Mouse (Mus musculus) ES-Bruce4 (cell line): Measurements from ENCODE around the gene Sorcs2. TPM values are rescaled to one million over a fixed set of nuclear protein-coding genes. Genes with fewer than 3 reads are reported as not detected.
A peak's percentile ranks its signal among the peaks of the same experiment; 100 is the strongest.

Experiments
- H3K27ac ChIP-seq: 2 replicates; pipeline ENCODE4 v1.5.1; 2012; ENCODE audit warnings: low read length, inconsistent platforms; ENCODE audit not compliant: insufficient read depth
- H3K27me3 ChIP-seq: 2 replicates; pipeline ENCODE4 v1.6.1; 2012; ENCODE audit warnings: mild to moderate bottlenecking, low read length, inconsistent platforms; ENCODE audit not compliant: control insufficient read depth, poor library complexity, insufficient read depth, severe bottlenecking
- H3K36me3 ChIP-seq: 2 replicates; pipeline ENCODE4 v1.6.1; 2012; ENCODE audit warnings: inconsistent platforms, mild to moderate bottlenecking, low read length, moderate library complexity; ENCODE audit not compliant: control insufficient read depth, poor library complexity, insufficient read depth, severe bottlenecking
- H3K4me1 ChIP-seq: one replicate; pipeline ENCODE4 v1.8.1; 2011; ENCODE audit warnings: low read length; ENCODE audit not compliant: control insufficient read depth, insufficient read depth
- H3K4me3 ChIP-seq: 2 replicates; pipeline ENCODE4 v1.5.1; 2011; ENCODE audit warnings: low read depth, mild to moderate bottlenecking, low read length
- H3K9ac ChIP-seq: 2 replicates; pipeline ENCODE4 v1.6.1; 2012; ENCODE audit warnings: low read depth, mild to moderate bottlenecking, inconsistent platforms; ENCODE audit not compliant: poor library complexity, severe bottlenecking
- H3K9me3 ChIP-seq: replicated peaks from 2 replicates; pipeline ENCODE4 v1.6.1; 2012; ENCODE audit warnings: mild to moderate bottlenecking, low read length, inconsistent platforms; ENCODE audit not compliant: control insufficient read depth, poor library complexity, insufficient read depth, severe bottlenecking
- CTCF ChIP-seq: IDR thresholded peaks from one replicate; pipeline ENCODE4 v1.8.1; 2011; ENCODE audit warnings: low read depth, low read length
- EP300 ChIP-seq: IDR thresholded peaks from 2 replicates; pipeline ENCODE4 v1.6.1; 2011; ENCODE audit warnings: low read depth, low read length; ENCODE audit not compliant: insufficient read depth
- POLR2A ChIP-seq: IDR thresholded peaks from one replicate; pipeline ENCODE4 v1.8.1; 2011; ENCODE audit warnings: low read length; ENCODE audit not compliant: insufficient read depth
- polyA plus RNA-seq: library from polyadenylated mRNA; stranded (reverse); fragments of >200 nt; gene quantifications from 2 replicates; pipeline ENCODE4 v1.2.4, GENCODE M21; 2011; ENCODE audit warnings: low read depth; ENCODE audit not compliant: missing spikeins, insufficient read depth, insufficient read length

Gene Sorcs2
- polyA plus RNA-seq, 1 experiment = 1.2 TPM

DNA sequence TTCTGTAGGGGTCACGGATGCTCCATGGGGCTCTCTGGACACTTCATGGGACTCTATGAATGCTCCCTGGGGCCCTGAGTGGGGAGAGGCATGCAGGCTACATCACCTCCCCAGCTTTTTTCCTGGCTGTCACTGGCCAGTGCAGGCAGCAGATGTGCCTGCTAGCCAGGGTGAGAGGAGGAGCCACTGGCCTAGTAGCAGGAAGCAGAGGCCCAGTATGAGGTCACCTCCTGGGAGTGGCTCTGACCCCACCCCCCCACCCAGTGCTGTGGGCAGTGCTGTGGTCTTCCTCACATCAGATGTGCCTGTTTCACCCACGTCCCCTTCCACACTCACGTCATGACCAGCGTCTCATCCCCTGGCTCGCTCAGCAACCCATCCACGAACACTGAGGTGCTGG is 356.2 kb downstream of the Sorcs2 start:
- Histone ChIP-seq H3K36me3 (no peaks in the 10 kb centered on the region), H3K4me1 (no peaks in the 10 kb centered on the region), H3K27ac (no peak overlapping the region), H3K9me3 (no peaks in the 10 kb centered on the region), H3K9ac (no peak overlapping the region), H3K27me3 (no peaks in the 10 kb centered on the region), H3K4me3 (no peak overlapping the region)
- no peak for TF ChIP-seq EP300
- TF ChIP-seq CTCF = no peak
- TF ChIP-seq POLR2A = no peak

GRCm38 (mm10) chr5:36041236-36041562 is 356.7 kb downstream of the Sorcs2 start:
- H3K9ac ChIP-seq = no peak overlapping the region
- H3K27ac ChIP-seq = no peak overlapping the region
- no peak overlapping the region for H3K4me3 ChIP-seq
- H3K9me3 ChIP-seq = no peaks in the 10 kb centered on the region
- TF ChIP-seq EP300 (no peak), CTCF (no peak), POLR2A (no peak)
- no peaks in the 10 kb centered on the region for H3K36me3 ChIP-seq
- H3K27me3 ChIP-seq = no peaks in the 10 kb centered on the region
- no peaks in the 10 kb centered on the region for H3K4me1 ChIP-seq

DNA sequence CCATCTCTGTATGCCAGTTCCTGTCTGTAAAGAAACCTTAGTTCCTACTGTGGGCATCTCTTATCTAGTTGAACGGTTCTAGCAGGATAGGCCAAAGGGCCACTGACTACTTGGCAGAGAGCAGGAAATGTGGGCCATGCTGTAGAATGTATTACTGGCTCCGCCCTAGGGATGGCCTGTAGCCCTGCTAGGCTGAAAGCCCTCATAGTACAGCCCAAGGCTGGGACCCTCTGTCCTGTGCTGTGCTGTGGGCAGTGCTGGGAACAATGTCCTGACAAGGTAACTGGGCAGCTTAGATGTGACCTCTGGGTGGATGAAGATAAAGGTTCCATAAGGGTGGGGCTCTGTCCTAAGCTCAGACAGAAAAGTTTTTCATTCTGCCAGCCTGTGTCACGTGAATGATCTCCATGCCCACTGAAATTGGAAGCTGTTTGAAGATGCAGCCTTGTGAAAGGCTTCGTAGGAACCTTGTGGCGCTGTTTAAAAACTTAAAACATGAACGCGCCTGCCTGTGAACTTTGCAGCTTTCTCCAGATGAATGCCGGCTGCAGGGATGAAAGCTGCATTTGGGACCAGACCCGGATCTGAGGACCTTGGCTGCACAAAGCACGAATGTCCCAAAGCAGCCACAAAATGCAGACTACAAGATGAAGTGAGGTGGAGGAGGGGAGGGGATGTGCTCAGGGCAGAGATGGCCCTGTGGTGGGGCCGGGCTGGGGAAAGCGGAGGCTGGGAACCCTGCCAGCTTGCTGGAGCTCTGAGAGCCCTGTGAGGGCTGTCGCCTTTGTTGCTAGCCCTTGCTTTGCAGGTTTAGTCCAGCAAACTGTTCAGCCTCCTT is 357.3 kb downstream of the Sorcs2 start:
- Histone ChIP-seq H3K27me3 (no peaks in the 10 kb centered on the region), H3K36me3 (no peaks in the 10 kb centered on the region), H3K9ac (no peak overlapping the region), H3K4me1 (no peaks in the 10 kb centered on the region), H3K4me3 (no peak overlapping the region), H3K9me3 (no peaks in the 10 kb centered on the region), H3K27ac (no peak overlapping the region)
- TF ChIP-seq CTCF = no peak
- TF ChIP-seq EP300 = no peak

DNA sequence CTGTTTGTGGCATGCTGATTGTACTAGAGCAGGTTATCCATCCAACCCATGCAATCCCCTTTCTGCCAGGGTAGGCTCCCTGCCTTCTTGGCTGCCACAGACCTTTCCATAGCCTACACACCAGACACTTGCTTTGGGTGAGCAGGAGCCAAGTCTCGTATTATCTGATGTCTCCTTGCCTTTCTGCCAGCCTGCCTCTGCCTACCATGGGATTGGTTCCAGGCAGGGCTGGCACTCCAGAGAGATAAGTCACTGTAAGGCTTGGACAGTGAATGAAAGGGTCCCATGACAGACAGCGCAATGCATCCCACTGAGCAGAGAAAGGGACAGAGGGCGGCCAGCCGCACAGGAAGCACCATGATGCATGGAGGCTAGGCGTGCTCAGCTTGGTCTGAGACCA is 358.3 kb downstream of the Sorcs2 start:
- no peak overlapping the region for H3K4me3 ChIP-seq
- no peak for TF ChIP-seq POLR2A
- no peak for TF ChIP-seq CTCF
- TF ChIP-seq EP300 = no peak
- no peak overlapping the region for H3K27ac ChIP-seq
- H3K27me3 ChIP-seq = no peaks in the 10 kb centered on the region
- no peak overlapping the region for H3K9ac ChIP-seq
- no peaks in the 10 kb centered on the region for H3K4me1 ChIP-seq
- H3K36me3 ChIP-seq = no peaks in the 10 kb centered on the region
- no peaks in the 10 kb centered on the region for H3K9me3 ChIP-seq

GRCm38 (mm10) chr5:36033531-36034426 is 364.2 kb downstream of the Sorcs2 start:
- Histone ChIP-seq H3K27ac (no peak overlapping the region), H3K36me3 (no peaks in the 10 kb centered on the region), H3K4me3 (no peak overlapping the region), H3K9me3 (no peaks in the 10 kb centered on the region), H3K27me3 (no peaks in the 10 kb centered on the region), H3K9ac (no peak overlapping the region), H3K4me1 (no peaks in the 10 kb centered on the region)
- peak; percentile 59 for TF ChIP-seq CTCF
- TF ChIP-seq POLR2A = no peak
- no peak for TF ChIP-seq EP300

DNA sequence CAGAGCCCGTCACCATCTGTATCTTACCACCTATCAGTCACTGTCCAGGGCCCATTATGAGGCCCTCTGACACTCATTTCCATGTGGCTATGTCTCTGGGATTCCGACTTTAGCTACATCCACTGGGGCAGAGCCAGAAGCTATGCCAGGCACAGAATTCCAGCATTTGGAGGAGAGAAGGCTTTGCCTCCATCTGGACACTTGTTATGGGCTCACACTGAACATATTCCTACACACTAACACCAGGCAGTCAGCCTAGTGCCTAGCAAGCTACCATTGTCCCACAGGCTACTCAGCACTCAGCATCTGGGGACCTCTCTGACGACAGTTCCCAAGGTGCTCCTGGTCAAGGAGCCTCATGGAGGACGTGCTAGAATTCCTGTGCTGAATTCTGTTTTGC is 372.9 kb downstream of the Sorcs2 start:
- H3K4me1 ChIP-seq = no peaks in the 10 kb centered on the region
- no peak overlapping the region for H3K9ac ChIP-seq
- H3K4me3 ChIP-seq = no peak overlapping the region
- H3K36me3 ChIP-seq = no peaks in the 10 kb centered on the region
- no peak overlapping the region for H3K27ac ChIP-seq
- H3K9me3 ChIP-seq = no peaks in the 10 kb centered on the region
- TF ChIP-seq CTCF (no peak), POLR2A (no peak), EP300 (no peak)
- H3K27me3 ChIP-seq = no peaks in the 10 kb centered on the region
